Mouse (Mus musculus) MEL (cell line): ENCODE measurements around the gene Scarb2. TPM values are rescaled to one million over a fixed set of nuclear protein-coding genes. Genes with fewer than 3 reads are reported as not detected.

ENCODE experiments used
- DNase-seq: peaks from one replicate; pipeline ENCODE4 v3.0.0; 2011; ENCODE audit warnings: low read depth, low spot score
- H3K27ac ChIP-seq: 2 replicates; pipeline ENCODE4 v1.5.1; 2012; ENCODE audit warnings: low read depth, mild to moderate bottlenecking, control low read depth, low read length, moderate library complexity; ENCODE audit not compliant: control insufficient read depth
- H3K27me3 ChIP-seq, 2 experiments: fragments of 150-350 bp in 1 of 2; sonication (generic) in 1 of 2; 2 replicates each; pipeline ENCODE4 v1.6.1; 2012; ENCODE audit warnings: low read length in 2 of 2, mild to moderate bottlenecking in 2 of 2, improper control_type of control experiment in 1 of 2, moderate library complexity in 1 of 2; ENCODE audit not compliant: insufficient read depth in 2 of 2, control insufficient read depth in 1 of 2
- H3K36me3 ChIP-seq, 2 experiments: 2 replicates each; pipeline ENCODE4 v1.6.1; 2012 to 2014; ENCODE audit warnings: low read length in 2 of 2, improper control_type of control experiment in 1 of 2, inconsistent platforms in 1 of 2, mild to moderate bottlenecking in 1 of 2; ENCODE audit not compliant: insufficient read depth in 2 of 2, control insufficient read depth in 1 of 2
- H3K4me1 ChIP-seq, 2 experiments: fragments of 150-350 bp in 1 of 2; sonication (generic) in 1 of 2; 2 replicates each; pipeline ENCODE4 v1.6.1; 2012; ENCODE audit warnings: low read length in 2 of 2, improper control_type of control experiment in 1 of 2, mild to moderate bottlenecking in 1 of 2; ENCODE audit not compliant: insufficient read depth in 2 of 2, control insufficient read depth in 1 of 2
- H3K4me3 ChIP-seq, 2 experiments: fragments of 150-350 bp in 1 of 2; sonication (generic) in 1 of 2; 2 replicates each; pipeline ENCODE4 v1.5.1; 2012; ENCODE audit warnings: low read depth in 2 of 2, low read length in 2 of 2, mild to moderate bottlenecking in 2 of 2, moderate library complexity in 2 of 2, control low read depth in 1 of 2, improper control_type of control experiment in 1 of 2; ENCODE audit not compliant: control insufficient read depth in 1 of 2, insufficient read depth in 1 of 2
- H3K79me2 ChIP-seq: 2 replicates; pipeline ENCODE4 v1.6.1; 2012; ENCODE audit warnings: mild to moderate bottlenecking, low read length, moderate library complexity; ENCODE audit not compliant: control insufficient read depth, poor library complexity, insufficient read depth
- H3K9ac ChIP-seq: 2 replicates; pipeline ENCODE4 v1.6.1; 2012; ENCODE audit warnings: low read depth, mild to moderate bottlenecking, control low read depth, low read length, moderate library complexity; ENCODE audit not compliant: control insufficient read depth, poor library complexity, severe bottlenecking
- H3K9me3 ChIP-seq: fragments of 150-350 bp; sonication (generic); replicated peaks from 2 replicates; pipeline ENCODE4 v1.6.1; 2012; ENCODE audit warnings: mild to moderate bottlenecking, low read length, improper control_type of control experiment, moderate library complexity; ENCODE audit not compliant: insufficient read depth
- BHLHE40 ChIP-seq: IDR thresholded peaks from 2 replicates; pipeline ENCODE4 v1.6.1; 2012; ENCODE audit warnings: low read depth, mild to moderate bottlenecking, inconsistent platforms, low read length, improper control_type of control experiment, borderline replicate concordance
- CTCF ChIP-seq, 3 experiments: IDR thresholded peaks in 2 of 3; conservative IDR thresholded peaks in 1 of 3; 2 replicates each; pipeline ENCODE4 v1.5.1; 2011 to 2012; ENCODE audit warnings: low read length in 3 of 3, low read depth in 2 of 3, mild to moderate bottlenecking in 2 of 3, improper control_type of control experiment in 1 of 3, inconsistent platforms in 1 of 3, mixed read lengths in 1 of 3, moderate library complexity in 1 of 3; ENCODE audit not compliant: control insufficient read depth in 1 of 3, insufficient read depth in 1 of 3, poor library complexity in 1 of 3, severe bottlenecking in 1 of 3
- E2F4 ChIP-seq: IDR thresholded peaks from 2 replicates; pipeline ENCODE4 v1.6.1; 2011; ENCODE audit warnings: low read depth, low read length, improper control_type of control experiment, borderline replicate concordance
- ETS1 ChIP-seq: IDR thresholded peaks from 2 replicates; pipeline ENCODE4 v1.6.1; 2012; ENCODE audit warnings: low read depth, mild to moderate bottlenecking, inconsistent platforms, low read length, improper control_type of control experiment, moderate library complexity
- GABPA ChIP-seq: IDR thresholded peaks from 2 replicates; pipeline ENCODE4 v1.6.1; 2012; ENCODE audit warnings: low read depth, mild to moderate bottlenecking, inconsistent platforms, low read length, improper control_type of control experiment, moderate library complexity
- GATA1 ChIP-seq: IDR thresholded peaks from 2 replicates; pipeline ENCODE4 v1.6.1; 2011; ENCODE audit warnings: low read depth, low read length, improper control_type of control experiment
- MYB ChIP-seq: IDR thresholded peaks from 2 replicates; pipeline ENCODE4 v1.6.1; 2011; ENCODE audit warnings: mild to moderate bottlenecking, low read depth, low read length, improper control_type of control experiment
- NELFE ChIP-seq: IDR thresholded peaks from 2 replicates; pipeline ENCODE4 v1.6.1; 2011; ENCODE audit warnings: low read depth, low read length, improper control_type of control experiment
- POLR2AphosphoS2 ChIP-seq: IDR thresholded peaks from 2 replicates; pipeline ENCODE4 v1.6.1; 2011; ENCODE audit warnings: low read length, improper control_type of control experiment
- USF1 ChIP-seq: IDR thresholded peaks from 2 replicates; pipeline ENCODE4 v1.6.1; 2014; ENCODE audit warnings: low read depth, mild to moderate bottlenecking, inconsistent platforms, low read length, improper control_type of control experiment, moderate library complexity
- USF2 ChIP-seq, 2 experiments: IDR thresholded peaks; 2 replicates each; pipeline ENCODE4 v1.6.1; 2011 to 2012; ENCODE audit warnings: improper control_type of control experiment in 2 of 2, low read length in 2 of 2, borderline replicate concordance in 1 of 2, inconsistent platforms in 1 of 2, low read depth in 1 of 2, mild to moderate bottlenecking in 1 of 2; ENCODE audit not compliant: insufficient read depth in 1 of 2
- ZMIZ1 ChIP-seq: IDR thresholded peaks from 2 replicates; pipeline ENCODE4 v1.6.1; 2012; ENCODE audit warnings: low read depth, mild to moderate bottlenecking, inconsistent platforms, low read length, improper control_type of control experiment, moderate library complexity
- ZNF384 ChIP-seq: IDR thresholded peaks from 2 replicates; pipeline ENCODE4 v1.6.1; 2012; ENCODE audit warnings: low read depth, mild to moderate bottlenecking, inconsistent platforms, low read length, improper control_type of control experiment
- polyA plus RNA-seq, 2 experiments: library from polyadenylated mRNA; stranded (reverse) in 1 of 2; unstranded in 1 of 2; fragments of >175 nt in 1 of 2; fragments of >200 nt in 1 of 2; gene quantifications; 2 replicates each; pipeline versions ENCODE4 v1.2.1 to v1.2.4; 2012; ENCODE audit warnings: low replicate concordance in 2 of 2, low read depth in 1 of 2; ENCODE audit not compliant: insufficient read length in 2 of 2, insufficient read depth in 1 of 2, missing spikeins in 1 of 2
- total RNA-seq: library from RNA; depleted of rRNA; stranded (reverse); fragments of 300-350 nt; gene quantifications from 2 replicates; pipeline ENCODE4 v1.2.3, GENCODE M21; 2012

The Scarb2 gene
- total and polyA plus RNA-seq, 3 experiments, result 13.6 to 16.5 TPM; not detected in 1

GRCm38 (mm10) chr5:92409361-92410155 is 97.1 kb downstream of the Scarb2 start:
- Histone ChIP-seq H3K4me1 (no peaks in the 10 kb centered on the region), H3K36me3 (no peaks in the 10 kb centered on the region), H3K79me2 (no peaks in the 10 kb centered on the region)
- no peak for TF ChIP-seq POLR2AphosphoS2
- no peak for TF ChIP-seq NELFE
- TF ChIP-seq ETS1, result no peak
- TF ChIP-seq ZNF384, result no peak
- no peak for TF ChIP-seq CTCF (IDR thresholded peaks at IDR 0.05 in 2 of 3, conservative IDR thresholded peaks at IDR 0.05 in 1 of 3; ENCODE audit: control insufficient read depth in 1 of 3, insufficient read depth in 1 of 3, low read depth in 2 of 3, low read length in 3 of 3, poor library complexity in 1 of 3, severe bottlenecking in 1 of 3)
- no peak for TF ChIP-seq GATA1
- TF ChIP-seq E2F4, result no peak
- TF ChIP-seq, all 39 proteins: peak for 0
- Histone ChIP-seq H3K4me3 (no peak overlapping the region), H3K9me3 (no peaks in the 10 kb centered on the region), H3K27ac (no peak overlapping the region), H3K27me3 (no peaks in the 10 kb centered on the region), H3K9ac (no peak overlapping the region)
- no peak for DNase-seq

GRCm38 (mm10) chr5:92404400-92404678 is 102.3 kb downstream of the Scarb2 start:
- Histone ChIP-seq H3K4me1 (0 out of 4 replicates have a peak, but pooled peaks cover 0 to 2% of the 10 kb centered on the region in 2 experiments), H3K27me3 (no peaks in the 10 kb centered on the region), H3K4me3 (no peak overlapping the region), H3K9me3 (no peaks in the 10 kb centered on the region), H3K9ac (no peak overlapping the region), H3K27ac (no peak overlapping the region), H3K36me3 (no peaks in the 10 kb centered on the region), H3K79me2 (no peaks in the 10 kb centered on the region)
- DNase-seq, result no peak
- TF ChIP-seq GABPA (no peak), CTCF (IDR thresholded peaks at IDR 0.05 in 2 of 3, conservative IDR thresholded peaks at IDR 0.05 in 1 of 3; ENCODE audit: control insufficient read depth in 1 of 3, insufficient read depth in 1 of 3, low read depth in 2 of 3, low read length in 3 of 3, poor library complexity in 1 of 3, severe bottlenecking in 1 of 3) (no peak), USF1 (no peak), BHLHE40 (no peak), MYB (no peak), USF2 (IDR thresholded peaks at IDR 0.05; ENCODE audit: borderline replicate concordance in 1 of 2, insufficient read depth in 1 of 2, low read depth in 1 of 2, low read length in 2 of 2) (no peak), ZMIZ1 (no peak)
